Mouse (Mus musculus) heart, embryonic 11.5 days (tissue): ENCODE results near the gene Nucb2. TPM values are rescaled to one million over a fixed set of nuclear protein-coding genes. Genes with fewer than 3 reads are reported as not detected.

Experiments used
- ATAC-seq: fragments of 200-750 bp; cut with Nextera tagmentation; replicated peaks from 2 replicates; pipeline ENCODE4 v1.8.0; 2017; ENCODE audit warnings: moderate library complexity; ENCODE audit not compliant: insufficient number of reproducible peaks, low FRiP score, low TSS enrichment
- H3K27ac ChIP-seq: fragments of 300-500 bp; sonication (generic); 2 replicates; pipeline ENCODE4 v1.5.1; 2014; ENCODE audit warnings: mild to moderate bottlenecking, low read depth, low read length
- H3K27me3 ChIP-seq: fragments of 300-500 bp; sonication (generic); 2 replicates; pipeline ENCODE4 v1.6.1; 2014; ENCODE audit warnings: mild to moderate bottlenecking, low read length, mixed read lengths; ENCODE audit not compliant: control insufficient read depth, insufficient read depth
- H3K36me3 ChIP-seq: fragments of 300-500 bp; sonication (generic); 2 replicates; pipeline ENCODE4 v1.6.1; 2014; ENCODE audit warnings: mild to moderate bottlenecking, low read length, moderate library complexity, mixed read lengths; ENCODE audit not compliant: control insufficient read depth, insufficient read depth
- H3K4me1 ChIP-seq: fragments of 300-500 bp; sonication (generic); 2 replicates; pipeline ENCODE4 v1.6.1; 2014; ENCODE audit warnings: low read length; ENCODE audit not compliant: control insufficient read depth, insufficient read depth
- H3K4me2 ChIP-seq: fragments of 300-500 bp; sonication (generic); 2 replicates; pipeline ENCODE4 v1.6.1; 2014; ENCODE audit warnings: mild to moderate bottlenecking, moderate library complexity
- H3K4me3 ChIP-seq: fragments of 300-500 bp; sonication (generic); 2 replicates; pipeline ENCODE4 v1.5.1; 2014; ENCODE audit warnings: low read depth, low read length
- H3K9ac ChIP-seq: fragments of 300-500 bp; sonication (generic); 2 replicates; pipeline ENCODE4 v1.6.1; 2014; ENCODE audit warnings: mild to moderate bottlenecking, low read depth, low read length, moderate library complexity
- H3K9me3 ChIP-seq: fragments of 300-500 bp; sonication (generic); replicated peaks from 2 replicates; pipeline ENCODE4 v1.6.1; 2016; ENCODE audit warnings: low read length; ENCODE audit not compliant: control insufficient read depth
- WGBS: fragments of 180-500 bp; shearing (Covaris S2); extraction: QIAGEN DNeasy Blood & Tissue Kit; methylation state at CpG from one replicate; pipeline ENCODE4 v1.1.7; 2014; ENCODE audit not compliant: insufficient replicate concordance; 5-methylcytosine and 5-hydroxymethylcytosine counted together
- polyA plus RNA-seq: library from polyadenylated mRNA; unstranded; fragments of >200 nt; fragmentation: Nextera tagmentation; extraction: Ambion mirVana; gene quantifications from 2 replicates; pipeline ENCODE4 v1.2.1, GENCODE M21; 2014

Gene Nucb2
- polyA plus RNA-seq, 1 experiment from 2014 or later, result 6.5 TPM

DNA sequence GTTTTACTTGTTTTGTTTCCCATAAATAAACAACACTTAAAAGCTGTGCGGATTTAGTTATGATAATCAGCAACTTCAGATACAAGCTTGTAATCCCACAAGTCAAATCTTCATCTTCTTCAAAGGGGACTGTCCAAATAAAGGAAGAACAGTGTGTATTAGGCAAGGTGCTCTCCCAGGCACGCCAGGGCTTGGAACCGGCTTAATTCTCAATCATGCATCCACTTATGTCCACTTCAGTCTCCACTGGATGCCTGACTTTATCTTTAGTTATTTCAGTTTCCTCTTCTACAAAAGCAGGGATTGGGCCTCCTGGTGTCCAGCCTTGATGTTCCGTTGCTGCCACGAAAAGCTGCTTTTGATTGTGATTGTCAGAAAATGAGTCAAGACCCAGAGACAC, 20.4 kb upstream of the Nucb2 start:
- 49% methylated on average over 5 of the region's 5 CpGs for WGBS
- H3K27me3 ChIP-seq, result no peaks in the 10 kb centered on the region
- no peak overlapping the region for H3K4me3 ChIP-seq
- 0 out of 2 replicates have a peak, but pooled peaks cover 3% of the 10 kb centered on the region for H3K4me1 ChIP-seq
- no peaks in the 10 kb centered on the region for H3K36me3 ChIP-seq
- H3K4me2 ChIP-seq, result peak overlapping the region; percentile 37
- no peak for ATAC-seq
- no peak overlapping the region for H3K9ac ChIP-seq
- H3K27ac ChIP-seq, result no peak overlapping the region
- H3K9me3 ChIP-seq, result no peaks in the 10 kb centered on the region

DNA sequence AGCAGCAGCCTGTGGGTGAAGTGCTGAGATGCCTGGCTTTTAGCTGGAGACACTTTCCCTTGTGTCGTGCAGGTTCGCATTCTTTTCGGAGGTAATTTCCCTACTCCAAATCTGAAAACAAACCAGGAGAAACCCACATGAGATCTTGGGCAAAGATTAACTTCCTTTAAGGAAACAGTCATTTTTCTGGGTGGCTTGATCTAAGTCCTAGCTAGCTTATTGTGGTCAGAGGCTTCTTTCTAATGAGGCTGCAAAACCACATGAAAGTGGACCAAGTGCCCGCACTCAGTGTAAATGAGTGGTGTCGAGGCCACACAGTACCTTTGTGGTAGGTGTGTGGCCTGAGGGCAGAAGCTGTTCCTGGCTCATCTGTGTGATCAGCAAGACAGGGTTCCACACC, 20.0 kb upstream of the Nucb2 start:
- Histone ChIP-seq H3K27me3 (no peaks in the 10 kb centered on the region), H3K9me3 (no peaks in the 10 kb centered on the region), H3K4me3 (no peak overlapping the region), H3K4me2 (peak overlapping the region; percentile 37), H3K36me3 (no peaks in the 10 kb centered on the region), H3K9ac (no peak overlapping the region), H3K4me1 (0 out of 2 replicates have a peak, but pooled peaks cover 3% of the 10 kb centered on the region), H3K27ac (no peak overlapping the region)
- ATAC-seq, result no peak
- 54% methylated on average over 5 of the region's 5 CpGs for WGBS

GRCm38 (mm10) chr7:116485062-116485601, 19.0 kb upstream of the Nucb2 start:
- no peaks in the 10 kb centered on the region for H3K27me3 ChIP-seq
- no peak overlapping the region for H3K27ac ChIP-seq
- H3K9ac ChIP-seq, result no peak overlapping the region
- no peak for ATAC-seq
- no peak overlapping the region for H3K4me2 ChIP-seq
- H3K4me3 ChIP-seq, result no peak overlapping the region
- H3K9me3 ChIP-seq, result no peaks in the 10 kb centered on the region
- 0 out of 2 replicates have a peak, but pooled peaks cover 3% of the 10 kb centered on the region for H3K4me1 ChIP-seq
- 65% methylated on average over 1 of the region's 1 CpGs for WGBS
- no peaks in the 10 kb centered on the region for H3K36me3 ChIP-seq

GRCm38 (mm10) chr7:116491113-116491512, 13.1 kb upstream of the Nucb2 start:
- WGBS, result 73% methylated on average over 4 of the region's 4 CpGs

GRCm38 (mm10) chr7:116493267-116494003, 10.7 kb upstream of the Nucb2 start:
- no peak for ATAC-seq

More at GRCm38 (mm10) chr7:116491113-116491512, 13.1 kb upstream of the Nucb2 start:
- Histone ChIP-seq H3K4me1 (no peaks in the 10 kb centered on the region), H3K4me2 (no peak overlapping the region), H3K9me3 (peaks cover 2% of the 10 kb centered on the region; the same call in 1 of the 2 replicates), H3K36me3 (no peaks in the 10 kb centered on the region), H3K9ac (no peak overlapping the region), H3K27me3 (no peaks in the 10 kb centered on the region), H3K27ac (no peak overlapping the region), H3K4me3 (no peak overlapping the region)
- ATAC-seq, result no peak

GRCm38 (mm10) chr7:116494618-116495017, 9.6 kb upstream of the Nucb2 start:
- Histone ChIP-seq H3K9me3 (peaks cover 4% of the 10 kb centered on the region; the same call in 1 of the 2 replicates), H3K36me3 (no peaks in the 10 kb centered on the region), H3K27me3 (no peaks in the 10 kb centered on the region), H3K4me1 (no peaks in the 10 kb centered on the region), H3K4me2 (no peak overlapping the region), H3K9ac (no peak overlapping the region), H3K27ac (no peak overlapping the region), H3K4me3 (no peak overlapping the region)
- ATAC-seq, result no peak
- 63% methylated on average over 5 of the region's 5 CpGs for whole genome bisulfite sequencing

More at GRCm38 (mm10) chr7:116493267-116494003, 10.7 kb upstream of the Nucb2 start:
- no peaks in the 10 kb centered on the region for H3K36me3 ChIP-seq
- WGBS, result 66% methylated on average over 7 of the region's 7 CpGs
- no peak overlapping the region for H3K27ac ChIP-seq
- no peak overlapping the region for H3K9ac ChIP-seq
- H3K4me3 ChIP-seq, result no peak overlapping the region
- no peaks in the 10 kb centered on the region for H3K27me3 ChIP-seq
- H3K4me2 ChIP-seq, result no peak overlapping the region
- peaks cover 4% of the 10 kb centered on the region; the same call in 1 of the 2 replicates for H3K9me3 ChIP-seq
- no peaks in the 10 kb centered on the region for H3K4me1 ChIP-seq

GRCm38 (mm10) chr7:116496760-116497159, 7.4 kb upstream of the Nucb2 start:
- H3K27ac ChIP-seq, result no peak overlapping the region
- H3K27me3 ChIP-seq, result no peaks in the 10 kb centered on the region
- no peaks in the 10 kb centered on the region for H3K36me3 ChIP-seq
- peaks cover 4% of the 10 kb centered on the region; the same call in 1 of the 2 replicates for H3K9me3 ChIP-seq
- H3K4me2 ChIP-seq, result no peak overlapping the region
- ATAC-seq, result no peak
- 83% methylated on average over 4 of the region's 4 CpGs for WGBS
- no peak overlapping the region for H3K4me3 ChIP-seq
- H3K9ac ChIP-seq, result no peak overlapping the region
- H3K4me1 ChIP-seq, result no peaks in the 10 kb centered on the region

DNA sequence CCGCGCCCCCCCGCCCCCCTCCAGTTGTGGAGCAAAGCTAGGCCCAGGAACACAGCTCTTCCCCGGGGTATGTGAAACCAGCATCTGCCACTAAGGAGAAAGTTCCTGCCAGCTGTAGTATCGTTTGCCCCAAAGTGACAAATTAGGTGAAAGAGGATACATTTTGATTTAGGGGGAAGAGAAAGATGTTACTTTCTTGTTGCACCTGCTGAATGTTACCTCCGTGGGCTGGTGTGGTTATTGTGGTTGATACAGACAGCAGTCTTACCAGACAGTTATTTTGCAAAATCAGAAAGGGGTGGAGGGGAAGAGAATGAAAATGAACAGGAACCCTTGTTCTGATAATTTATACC, 625 bp downstream of the Nucb2 start:
- Histone ChIP-seq H3K4me1 (no peaks in the 10 kb centered on the region), H3K4me2 (peak overlapping the region; percentile 78), H3K27me3 (no peaks in the 10 kb centered on the region), H3K36me3 (no peaks in the 10 kb centered on the region), H3K9ac (peak overlapping the region; percentile 77), H3K9me3 (no peaks in the 10 kb centered on the region), H3K27ac (no peak overlapping the region), H3K4me3 (peak overlapping the region; percentile 69)
- 9% methylated on average over 6 of the region's 6 CpGs for WGBS
- no peak for ATAC-seq
